Mouse (Mus musculus) adrenal gland (tissue): ENCODE results near the gene Manbal.
"Not testable (repeated sequence)": the region's sequence is repeated elsewhere in the genome, so short reads cannot be mapped to it uniquely, and the experiment has no call there.

ENCODE experiments used
- intact Hi-C: fragments of 180-260 bp; cut with DNase I; formaldehyde crosslinking; loops from one replicate; pipeline ENCODE4 v1.15.1; 2025

The Manbal gene

DNA sequence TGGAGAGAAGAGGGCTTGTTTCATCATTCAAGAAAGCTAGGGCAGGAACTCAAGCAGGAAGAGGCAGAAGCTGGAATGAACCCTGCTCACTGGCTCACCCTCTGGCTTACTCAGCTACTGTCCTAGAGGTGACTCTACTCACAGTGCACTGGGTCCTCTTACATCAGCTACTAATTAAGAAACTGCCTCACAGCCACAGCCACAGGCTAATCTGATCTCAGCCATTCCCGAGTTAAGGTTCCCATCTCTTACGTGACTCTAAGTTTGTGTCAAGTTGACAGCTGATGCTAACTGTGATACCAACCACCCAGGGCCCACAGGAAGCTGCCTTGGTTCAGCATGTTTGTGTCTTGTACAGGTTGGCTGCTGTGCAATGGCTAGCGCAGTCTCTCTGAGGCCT, 4.4 kb upstream of the Manbal start:
- intact Hi-C loops: no loop called here

DNA sequence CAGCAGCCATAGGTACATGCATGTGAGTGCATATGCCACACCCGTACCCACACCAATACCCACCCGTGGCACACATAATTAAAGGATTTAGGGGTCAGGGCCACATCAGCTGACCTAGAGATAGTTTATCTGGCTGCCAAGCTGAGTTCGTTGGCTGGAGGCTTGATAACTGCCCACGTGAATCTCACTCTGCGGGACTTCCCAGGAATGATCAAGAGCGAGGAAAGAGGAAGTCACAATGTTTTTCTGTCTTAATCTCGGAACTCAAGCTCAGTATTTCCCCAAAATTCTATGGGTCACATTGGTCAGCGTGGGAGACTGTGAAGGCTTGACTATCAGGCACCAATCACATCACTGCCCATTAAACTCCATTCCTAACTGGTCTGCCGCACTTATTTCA, 632 bp upstream of the Manbal start:
- intact Hi-C loops: no loop called here

DNA sequence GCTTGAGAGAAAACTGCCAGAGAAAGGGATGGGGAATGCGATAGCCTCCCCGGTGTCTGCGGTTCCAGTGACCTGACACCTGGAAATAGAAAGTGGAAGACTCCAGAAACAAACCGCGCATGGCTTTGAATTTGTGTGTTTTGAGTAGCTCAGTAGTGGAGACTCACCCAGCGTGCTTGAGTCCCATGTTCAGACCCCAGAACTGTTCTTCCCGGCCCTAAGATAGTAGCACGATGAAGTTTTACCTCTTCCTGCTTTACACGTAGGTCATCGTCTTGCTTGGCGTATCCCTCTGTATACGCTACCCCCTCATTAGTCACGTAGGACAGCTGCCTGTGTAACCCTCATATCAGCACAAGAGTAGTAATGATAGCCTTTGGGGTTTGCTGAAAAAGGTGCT, 597 bp downstream of the Manbal start:
- intact Hi-C loops: no loop called here

DNA sequence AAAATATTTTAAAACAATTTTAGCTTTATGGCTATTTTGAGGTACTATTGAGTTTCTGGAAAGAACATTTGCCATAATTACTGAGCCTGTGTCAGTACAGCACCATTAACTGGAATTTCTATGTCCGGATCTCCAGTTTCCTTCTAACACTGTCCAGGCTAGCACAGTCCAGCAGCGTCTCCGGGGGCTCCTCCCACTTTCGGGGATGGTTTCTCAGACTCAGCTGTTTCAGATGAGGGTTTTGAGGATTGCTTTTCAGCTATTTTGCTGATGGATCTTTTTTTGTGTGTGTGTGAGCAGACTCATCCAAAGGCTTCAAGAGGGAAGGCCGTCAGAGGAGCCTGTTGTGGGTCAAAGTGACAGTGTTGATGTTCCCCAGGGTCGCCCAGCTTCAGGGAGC, 4.3 kb downstream of the Manbal start:
- intact Hi-C loops: no loop called here

- intact Hi-C loops: no loop called here
Measured at GRCm38 (mm10) chr2:157373681-157374080, 6.3 kb downstream of the Manbal start.

GRCm38 (mm10) chr2:157375051-157375450, 7.7 kb downstream of the Manbal start:
- intact Hi-C loops: loop anchor here (5.0 kb wide), 1 partner anchor 37 kb away; no protein-coding TSS in a partner anchor

DNA sequence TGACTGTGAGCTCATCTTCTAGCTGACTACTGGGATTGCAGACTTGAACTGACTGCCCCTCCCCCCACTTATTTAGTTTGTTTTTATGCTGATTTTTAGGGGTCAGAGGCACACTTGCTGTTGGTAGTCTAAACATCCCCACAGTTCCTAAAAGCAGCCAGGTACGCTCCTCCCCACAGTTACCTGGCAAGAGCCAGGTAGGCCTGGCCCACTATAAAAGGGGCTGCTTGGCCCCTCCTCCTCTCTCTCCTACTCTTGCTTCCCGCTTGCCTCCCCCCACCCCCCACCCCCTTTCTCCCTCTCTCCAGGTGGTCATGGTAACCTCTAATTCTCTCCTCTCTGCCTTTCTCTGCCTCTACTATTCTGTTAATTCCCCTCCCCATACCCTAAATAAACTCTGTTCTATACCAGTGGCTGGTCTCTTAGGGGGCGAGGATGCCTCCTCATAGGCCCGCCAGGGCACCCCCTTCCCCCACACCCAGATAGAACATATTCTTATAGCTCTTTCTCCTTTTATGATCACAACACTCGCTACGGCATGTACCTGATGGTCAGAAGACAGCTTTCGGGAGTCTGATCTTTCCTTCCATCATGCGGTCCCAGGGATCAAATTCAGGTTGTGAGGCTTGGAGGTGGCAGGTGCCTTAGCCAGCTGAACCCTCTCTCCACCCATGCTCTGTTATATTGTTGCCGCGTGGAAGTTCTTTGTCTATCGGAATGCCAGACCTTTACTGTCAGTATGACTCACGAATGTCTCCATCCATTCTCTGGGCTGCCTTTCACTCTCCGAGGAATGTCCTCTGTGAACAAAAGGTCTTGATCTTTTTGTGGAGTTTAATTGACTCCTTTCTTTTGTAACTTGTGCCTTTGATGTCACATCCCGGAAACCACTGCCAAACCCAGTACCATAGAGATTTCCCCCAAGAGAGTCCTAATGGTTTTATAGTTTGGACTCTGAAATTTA, 8.7 kb downstream of the Manbal start:
- intact Hi-C loops: loop anchor here (5.0 kb wide), 1 partner anchor 36 kb away; no protein-coding TSS in a partner anchor

GRCm38 (mm10) chr2:157376995-157377394, 9.6 kb downstream of the Manbal start:
- intact Hi-C loops: loop anchor here (5.0 kb wide), 1 partner anchor 35 kb away; no protein-coding TSS in a partner anchor

DNA sequence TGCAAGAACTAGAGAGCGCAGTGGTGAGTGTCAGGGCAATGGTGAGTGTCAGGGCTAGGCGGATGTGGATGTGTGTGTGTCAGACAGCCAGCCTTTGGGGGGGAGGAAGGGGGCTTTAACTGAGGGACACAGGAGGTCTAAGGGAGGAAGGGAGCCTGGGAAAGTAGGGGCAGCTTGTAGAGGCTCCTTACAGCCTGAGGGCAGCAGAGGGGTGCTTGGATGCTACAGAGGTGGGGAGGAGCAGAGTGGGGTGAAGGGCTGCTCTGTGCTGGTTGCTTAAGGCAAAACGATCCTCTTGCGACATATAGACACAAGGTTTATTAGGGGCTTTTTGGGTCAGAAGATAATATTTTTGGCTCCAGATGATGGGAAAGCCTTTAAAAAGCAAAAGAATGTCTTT, 17.4 kb downstream of the Manbal start:
- intact Hi-C loops: no loop called here

DNA sequence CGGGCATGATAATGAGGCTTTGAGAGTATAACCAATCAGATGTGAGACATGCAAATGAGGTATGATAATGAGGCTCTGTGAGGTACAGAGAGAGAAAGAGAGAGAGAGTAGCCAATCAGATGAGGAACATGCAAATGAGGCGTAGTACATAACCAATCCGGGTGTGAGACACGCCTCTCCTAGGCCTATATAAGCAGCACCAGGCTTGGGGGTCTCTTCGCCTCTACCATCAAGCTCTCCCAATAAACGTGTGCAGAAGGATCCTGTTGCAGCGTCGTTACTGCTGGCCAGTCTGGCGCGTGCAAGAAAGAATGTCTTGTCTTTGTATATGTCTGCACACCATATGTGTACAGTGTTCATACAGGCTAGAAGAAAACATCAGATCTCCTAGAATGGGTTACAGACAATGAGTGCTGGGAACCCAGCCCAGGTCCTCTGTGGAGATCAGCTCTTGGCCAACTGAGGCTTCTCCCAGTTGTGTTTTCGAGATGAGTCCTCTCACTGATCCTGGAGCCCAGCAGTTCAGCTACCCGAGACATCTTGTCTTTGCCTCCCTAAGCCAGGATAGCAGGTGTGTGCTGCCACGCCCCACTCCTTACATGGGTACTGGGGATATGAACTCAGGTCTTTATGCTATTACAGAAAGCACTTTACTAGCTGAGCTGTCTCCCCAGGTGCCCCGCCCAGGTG, 21.7 kb downstream of the Manbal start:
- intact Hi-C loops: not testable (repeated sequence)

DNA sequence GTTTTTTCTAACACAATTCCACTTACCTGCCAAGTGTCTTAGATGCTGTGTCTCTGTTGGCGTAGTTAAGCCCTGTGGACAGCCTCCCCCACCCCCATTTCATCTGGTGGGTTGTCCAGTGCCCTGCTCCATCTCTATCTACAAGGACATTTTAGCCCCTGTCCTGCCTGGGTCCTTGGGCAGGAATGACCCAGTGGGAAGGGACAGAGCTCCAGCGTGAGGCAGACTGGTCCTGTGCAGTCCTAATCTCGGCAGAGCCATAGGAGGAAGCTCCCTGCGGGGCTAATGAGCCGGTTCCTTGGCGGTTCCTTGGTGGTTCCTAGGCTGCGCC, 22.2 kb downstream of the Manbal start:
- intact Hi-C loops: no loop called here

- intact Hi-C loops: no loop called here
Measured at GRCm38 (mm10) chr2:157392331-157392730, 24.9 kb downstream of the Manbal start.

GRCm38 (mm10) chr2:157393549-157393948, 26.2 kb downstream of the Manbal start:
- intact Hi-C loops: no loop called here

DNA sequence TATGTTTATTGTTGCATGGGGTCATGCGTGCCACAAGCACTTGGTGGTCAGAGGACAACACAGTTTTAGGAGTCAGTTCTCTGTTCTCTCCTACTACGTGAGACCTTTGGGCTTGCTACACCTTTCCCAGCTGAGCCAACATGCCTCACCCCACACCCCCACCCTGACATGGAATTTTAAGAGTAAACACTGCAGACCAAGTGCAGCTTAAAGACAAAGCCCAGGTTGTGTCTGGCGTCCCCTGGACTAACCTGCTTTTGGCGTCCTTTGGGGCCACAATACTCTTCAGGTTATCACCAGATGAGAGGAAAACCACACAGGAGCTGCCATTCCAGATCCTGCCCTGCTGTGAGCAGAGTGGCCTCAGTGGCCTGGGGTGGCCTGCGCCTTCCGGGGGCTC, 27.5 kb downstream of the Manbal start:
- intact Hi-C loops: no loop called here

DNA sequence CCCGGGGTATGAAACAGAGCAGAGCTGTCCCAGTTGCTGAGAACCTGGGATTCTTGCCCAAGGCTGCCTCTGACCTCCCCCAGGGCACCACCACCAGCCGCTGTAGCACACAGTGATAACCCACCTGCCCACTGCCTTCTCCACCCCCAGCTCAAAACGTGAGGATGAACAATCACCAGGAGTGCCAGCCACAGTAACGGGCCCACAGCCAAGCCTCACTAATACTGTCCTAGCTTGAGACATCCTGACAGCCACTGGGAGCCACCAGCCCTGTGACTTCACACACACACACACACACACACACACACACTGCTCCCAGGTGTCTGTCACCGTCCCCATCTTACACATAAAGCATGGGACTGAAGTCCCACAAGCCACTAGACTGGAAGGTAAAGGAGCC, 28.0 kb downstream of the Manbal start:
- intact Hi-C loops: no loop called here

DNA sequence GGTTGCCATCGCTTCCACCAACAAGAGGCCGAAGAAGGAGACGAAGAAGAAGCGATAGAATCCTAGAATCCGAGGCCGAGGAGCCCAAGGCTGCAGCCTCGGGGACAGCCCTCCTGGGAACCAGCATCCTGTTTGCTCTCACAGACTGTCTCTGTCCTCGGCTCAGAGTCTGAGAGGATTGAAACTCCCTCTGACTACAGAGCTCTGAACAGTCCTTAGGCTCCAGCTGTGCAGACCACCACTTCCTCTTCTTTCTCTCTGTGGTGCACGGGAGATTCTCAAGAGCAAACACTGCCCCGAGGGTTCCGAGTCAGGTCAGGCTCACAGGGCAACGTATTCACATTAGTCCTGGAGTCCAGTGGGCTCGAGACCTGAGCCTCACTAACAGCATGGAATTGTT, 28.6 kb downstream of the Manbal start:
- intact Hi-C loops: no loop called here

DNA sequence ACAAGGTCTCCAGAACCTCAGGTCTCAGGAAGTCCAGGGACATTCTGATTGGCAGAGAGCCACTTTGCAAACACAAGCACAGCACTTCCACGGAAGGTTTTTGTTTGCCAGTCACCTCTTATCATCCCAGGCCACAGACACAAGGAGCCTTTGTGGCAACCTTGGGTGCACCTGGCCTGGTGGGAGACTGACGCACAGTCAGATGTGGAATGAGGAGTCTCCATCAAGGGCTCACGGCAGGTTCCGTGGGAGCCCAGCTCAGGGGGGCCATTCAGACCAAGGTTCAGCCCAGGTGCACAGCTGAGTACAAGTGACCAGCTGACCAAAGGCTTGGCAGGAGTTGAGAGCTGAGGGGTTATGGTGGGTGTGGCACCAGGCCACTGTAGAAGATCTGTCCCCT, 30.0 kb downstream of the Manbal start:
- intact Hi-C loops: no loop called here

DNA sequence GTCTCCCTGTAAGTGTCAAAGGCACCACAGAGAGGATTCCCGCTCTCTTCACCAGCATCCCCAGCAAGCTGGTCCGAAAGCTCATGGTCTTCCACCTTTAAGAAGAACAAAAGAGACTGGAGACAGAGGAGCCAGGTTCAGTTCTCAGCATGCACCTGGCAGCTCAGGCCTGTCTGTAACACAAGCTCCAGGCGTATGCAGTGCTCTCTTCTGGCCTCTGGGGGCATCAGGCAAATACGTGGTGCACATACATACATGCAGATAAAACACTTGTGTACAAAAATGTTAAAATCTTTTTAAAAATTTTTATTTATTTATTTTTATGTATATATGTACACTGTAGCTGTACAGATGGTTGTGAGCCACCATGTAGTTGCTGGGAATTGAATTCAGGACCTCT, 31.1 kb downstream of the Manbal start:
- intact Hi-C loops: no loop called here

- intact Hi-C loops: no loop called here
Measured at GRCm38 (mm10) chr2:157399797-157400196, 32.4 kb downstream of the Manbal start.

DNA sequence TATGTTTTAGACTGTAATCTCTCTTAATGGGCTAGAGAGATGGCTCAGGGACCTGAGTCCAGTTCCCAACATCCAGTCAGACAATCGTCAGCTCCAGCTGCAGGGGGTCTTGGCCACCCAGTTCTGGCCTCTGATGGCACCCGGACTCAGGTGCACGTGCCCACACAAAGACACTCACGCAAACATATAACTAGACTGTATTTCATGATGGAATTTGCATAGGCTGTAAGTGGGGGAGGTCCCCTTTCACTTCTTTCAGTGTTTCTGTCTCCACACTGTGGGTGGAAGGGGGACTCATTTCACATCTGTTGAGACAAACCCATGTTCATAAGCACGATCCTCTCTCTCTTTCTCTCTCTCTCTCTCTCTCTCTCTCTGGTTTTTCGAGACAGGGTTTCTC, 33.1 kb downstream of the Manbal start:
- intact Hi-C loops: no loop called here

- intact Hi-C loops: no loop called here
Measured at GRCm38 (mm10) chr2:157401261-157401660, 33.9 kb downstream of the Manbal start.

DNA sequence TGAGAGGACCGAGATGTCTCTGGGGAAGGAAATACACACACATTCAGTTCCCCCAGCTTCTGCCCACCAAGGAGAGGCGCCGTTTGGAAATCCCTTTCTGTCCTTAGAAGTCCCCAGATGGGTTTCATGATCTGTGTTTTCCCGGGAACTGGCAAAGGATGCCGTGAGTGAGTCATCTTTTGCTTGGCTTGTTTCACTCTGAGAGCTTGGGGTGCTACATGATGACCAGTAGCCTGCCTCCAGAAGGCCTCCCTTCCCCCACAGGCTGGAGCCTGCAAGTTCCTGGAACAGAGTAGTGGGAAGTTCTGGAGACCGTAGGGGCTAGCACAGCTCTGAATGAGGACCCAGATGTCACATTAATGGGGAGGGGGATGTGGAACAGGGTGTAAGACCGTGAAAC, 40.2 kb downstream of the Manbal start:
- intact Hi-C loops: no loop called here
